Mouse (Mus musculus) left cerebral cortex, postnatal 25 days (tissue): ENCODE measurements around the gene Defb29. TPM values are rescaled to one million over a fixed set of nuclear protein-coding genes. Genes with fewer than 3 reads are reported as not detected.

Source experiments
- DNase-seq, 2 experiments: peaks; one replicate each; pipeline ENCODE4 v3.0.0; 2022; ENCODE audit warnings: low spot score in 2 of 2, mixed read lengths in 1 of 2
- intact Hi-C: fragments of 180-260 bp; cut with DNase I; formaldehyde crosslinking; loops from one replicate; pipeline ENCODE4 v1.15.1; 2025
- total RNA-seq, 2 experiments: library from RNA; stranded (reverse); gene quantifications; 2 replicates each; pipeline ENCODE4 v1.2.3; 2021

Defb29 gene
- total RNA-seq, 2 experiments from 2014 or later: not detected

DNA sequence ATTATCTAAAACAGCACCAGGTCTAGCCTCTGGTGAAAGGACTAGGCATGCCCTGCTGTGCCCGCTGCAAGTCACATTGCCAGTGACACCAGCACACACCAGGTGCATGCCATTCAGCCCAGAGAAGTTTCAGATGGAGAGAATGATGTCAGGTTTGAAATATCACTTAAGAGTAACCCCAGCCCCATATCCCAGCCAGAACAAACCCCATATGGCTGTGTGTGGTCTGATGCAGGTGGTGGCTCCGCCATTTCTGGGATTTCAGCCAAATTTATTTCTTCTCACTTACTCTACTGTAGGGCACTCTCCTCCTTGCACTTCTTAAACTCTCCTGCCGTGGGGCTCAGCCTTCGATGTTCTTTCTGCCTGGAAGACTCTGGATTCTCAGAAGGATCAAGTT lies 23.8 kb downstream of the Defb29 start:
- DNase-seq: no peak

DNA sequence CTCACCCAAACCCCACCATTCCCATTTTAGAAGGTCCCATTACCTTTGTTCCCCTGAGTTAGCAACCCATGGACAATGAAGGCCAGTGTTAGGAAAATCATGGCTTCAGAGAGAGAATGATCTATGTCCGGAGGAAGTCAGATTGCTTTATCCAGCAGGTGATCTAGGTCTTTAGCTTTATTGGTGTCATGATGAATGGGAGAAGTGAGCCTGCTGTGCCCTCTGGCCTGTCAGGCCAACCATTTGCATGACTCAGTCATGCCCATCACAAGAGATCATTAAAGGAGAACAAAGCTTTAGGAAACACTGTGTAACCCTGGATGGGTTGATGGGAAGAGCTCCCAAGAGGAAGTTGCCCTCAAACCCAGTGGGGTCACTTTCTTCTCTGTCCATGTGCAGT lies 28.3 kb downstream of the Defb29 start, which contains the start of gene Defb26:
Gene Defb26 (minus strand): TSS at position 101 of the 400 bp plus-strand sequence.
- no peak for DNase-seq
- intact Hi-C loops: no loop called here

More for the DNA sequence above, 23.8 kb downstream of the Defb29 start:
- intact Hi-C loops: no loop called here

GRCm38 (mm10) chr2:152503950-152504349 lies 35.9 kb downstream of the Defb29 start:
- intact Hi-C loops: no loop called here
- DNase-seq: no peak

- DNase-seq: no peak
- intact Hi-C loops: no loop called here
These were observed 39.1 kb downstream of the Defb29 start for GRCm38 (mm10) chr2:152500863-152501229.

- no peak for DNase-seq
- intact Hi-C loops: no loop called here
These were observed 39.6 kb downstream of the Defb29 start for GRCm38 (mm10) chr2:152500204-152500862.

DNA sequence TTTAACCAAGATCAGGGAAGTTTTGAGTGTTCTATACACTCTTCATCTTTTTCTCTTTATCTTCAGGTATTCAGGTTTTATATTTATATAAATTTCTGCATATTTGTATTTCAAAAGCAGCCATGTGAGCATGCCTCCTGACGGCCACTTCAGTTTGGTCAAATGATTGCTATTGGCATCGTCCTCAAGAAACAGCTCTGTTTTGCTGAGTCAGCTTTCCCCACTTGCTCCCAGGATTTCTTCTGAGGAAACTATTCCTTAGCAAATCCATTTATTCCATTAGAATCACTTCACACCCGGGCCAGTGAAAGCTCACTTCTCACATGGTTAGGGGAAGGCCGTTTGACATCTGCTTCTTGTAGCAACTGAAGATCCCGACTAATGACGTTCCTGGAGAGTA lies 41.9 kb downstream of the Defb29 start:
- DNase-seq: no peak
- intact Hi-C loops: no loop called here

DNA sequence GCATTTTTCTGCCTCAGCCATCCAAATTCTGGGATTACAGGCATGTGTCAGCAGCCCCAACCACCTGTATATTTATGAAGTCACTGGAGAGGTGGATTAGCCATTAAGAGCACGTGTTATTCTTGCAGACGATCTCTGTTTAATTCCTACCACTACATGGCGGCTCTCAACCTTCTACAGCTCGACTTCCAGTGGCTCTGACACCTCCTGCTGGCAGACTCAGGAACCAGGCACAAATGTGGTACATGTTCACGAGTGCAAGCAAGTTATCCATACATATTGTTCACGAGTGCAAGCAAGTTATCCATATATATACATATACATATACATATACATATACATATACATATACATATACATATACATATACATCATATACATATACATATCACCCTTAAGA lies 46.7 kb downstream of the Defb29 start:
- intact Hi-C loops: no loop called here
- DNase-seq: no peak

DNA sequence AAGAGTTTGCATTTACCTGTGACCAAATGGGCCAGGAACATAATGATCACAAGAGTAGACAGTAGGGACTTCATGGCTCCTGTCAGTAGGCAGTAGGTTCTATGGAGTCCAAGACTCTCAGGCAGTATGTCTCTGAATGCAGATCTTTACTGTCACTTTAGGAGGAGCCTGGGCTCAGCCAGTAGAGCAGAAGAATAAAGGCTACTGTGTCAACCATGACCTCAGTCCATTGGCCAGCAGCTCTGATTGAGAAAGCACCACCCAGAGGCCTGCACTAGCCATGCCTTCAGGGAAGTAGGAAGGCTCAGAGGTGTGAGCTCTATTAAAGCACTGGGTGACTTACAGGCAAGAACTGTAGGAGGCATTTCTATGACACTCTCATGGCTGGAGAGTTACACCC lies 49.9 kb downstream of the Defb29 start, which contains the start of gene Defb22:
Gene Defb22 (minus strand): TSS at position 101 of the 400 bp plus-strand sequence.
- DNase-seq: no peak
- intact Hi-C loops: no loop called here

Other genes starting within 250 kb of the Defb29 start
- 10 to 100 TPM; 56.0 to 57.0 TPM for gene Tbc1d20, start 246.3 kb downstream of the Defb29 start, total RNA-seq
- 100 to 1,000 TPM; 101 to 117 TPM for gene Rbck1, start 207.4 kb downstream of the Defb29 start, total RNA-seq
- gene Trib3, start 196.1 kb downstream of the Defb29 start, total RNA-seq: under 1 TPM; 0.66 to 0.76 TPM
- gene Nrsn2, start 163.5 kb downstream of the Defb29 start, total RNA-seq: 10 to 100 TPM; 73.5 to 90.0 TPM
- 10 to 100 TPM; 14.0 to 15.6 TPM for gene Sox12, start 142.0 kb downstream of the Defb29 start, total RNA-seq
- 1 to 10 TPM; 9.5 to 9.9 TPM for gene Zcchc3, start 125.1 kb downstream of the Defb29 start, total RNA-seq
- 1 to 10 TPM; 2.1 to 2.2 TPM for gene 6820408C15Rik, start 124.5 kb downstream of the Defb29 start, total RNA-seq
- gene Defb23, start 75.5 kb downstream of the Defb29 start, total RNA-seq: not detected
- gene Defb20, start 63.0 kb downstream of the Defb29 start, total RNA-seq: not detected
- not detected for gene Defb22, start 50.0 kb downstream of the Defb29 start, total RNA-seq
- not detected for gene Defb26, start 28.4 kb downstream of the Defb29 start, total RNA-seq
- gene Defb28, start 21.8 kb downstream of the Defb29 start, total RNA-seq: not detected
- not detected for gene Gm17416, start 29.2 kb upstream of the Defb29 start, total RNA-seq
- not detected for gene Defb21, start 32.6 kb upstream of the Defb29 start, total RNA-seq
- gene Defb19, start 40.2 kb upstream of the Defb29 start, total RNA-seq: not detected
- not detected for gene Defb45, start 59.3 kb upstream of the Defb29 start, total RNA-seq
- not detected for gene Defb36, start 64.2 kb upstream of the Defb29 start, total RNA-seq
- gene Defb25, start 83.0 kb upstream of the Defb29 start, total RNA-seq: not detected
- gene Rem1, start 86.9 kb upstream of the Defb29 start, total RNA-seq: 1 to 10 TPM; 1.1 TPM
- 10 to 100 TPM; 73.1 to 85.4 TPM for gene H13, start 129.4 kb upstream of the Defb29 start, total RNA-seq
- 10 to 100 TPM; 21.3 to 24.5 TPM for gene Mcts2, start 146.9 kb upstream of the Defb29 start, total RNA-seq
- 10 to 100 TPM; 19.9 to 30.4 TPM for gene Id1, start 196.2 kb upstream of the Defb29 start, total RNA-seq
- 1 to 10 TPM; 1.8 to 2.6 TPM for gene Cox4i2, start 214.1 kb upstream of the Defb29 start, total RNA-seq